8 mouse cellular contexts compared by ENCODE assay signal in genomic region chr1:59584656-59585410, GRCm38 (mm10).
DNase-seq lines count a peak whose midpoint lies in the region; ATAC-seq lines count a peak whose summit lies in the region.

No protein-coding gene starts in this region.

- H3K9ac ChIP-seq in hindbrain, embryonic 13.5 days: no peak overlapping the region

- H3K4me1 ChIP-seq in hindbrain, embryonic 13.5 days (replicated peaks): peaks cover 10% of the 10 kb centered on the region
- no peaks in the 10 kb centered on the region for H3K4me1 ChIP-seq in megakaryocyte, embryonic 14.5 days

- no peak overlapping the region for H3K4me3 ChIP-seq in hindbrain, embryonic 13.5 days
- H3K4me3 ChIP-seq in megakaryocyte, embryonic 14.5 days (replicated peaks): peak overlapping the region; percentile 86

- 6% methylated on average over 17 of the region's 18 CpGs for WGBS in hindbrain, embryonic 13.5 days

- DNase-seq in MEL-GATA-1-ER (ENCODE audit: extremely low read depth, low read depth): peak; percentile 33
- peak; percentile 83 for DNase-seq in cerebellum, adult 8-10 months
- DNase-seq in forelimb bud, embryonic 11.5 days (ENCODE audit: low read depth, low spot score): peak; percentile 72
- DNase-seq in left cerebral cortex, postnatal 10 days (ENCODE audit: extremely low spot score in 1 of 2, low spot score in 2 of 2): peak; percentile 40 to 71
- peak; percentile 67 for DNase-seq in right cerebral cortex, postnatal 14 days
- peak; percentile 65 to 78 for DNase-seq in urinary bladder, postnatal 4 days (ENCODE audit: low spot score in 2 of 2)

- H3K36me3 ChIP-seq in hindbrain, embryonic 13.5 days: no peaks in the 10 kb centered on the region
- H3K36me3 ChIP-seq in megakaryocyte, embryonic 14.5 days (replicated peaks; ENCODE audit: low read length): no peaks in the 10 kb centered on the region

- no peak overlapping the region for H3K27ac ChIP-seq in hindbrain, embryonic 13.5 days

- H3K9me3 ChIP-seq in hindbrain, embryonic 13.5 days: no peaks in the 10 kb centered on the region
- no peaks in the 10 kb centered on the region for H3K9me3 ChIP-seq in megakaryocyte, embryonic 14.5 days

- H3K4me2 ChIP-seq in hindbrain, embryonic 13.5 days: peak overlapping the region; percentile 41

- H3K27me3 ChIP-seq in hindbrain, embryonic 13.5 days: no peaks in the 10 kb centered on the region
- H3K27me3 ChIP-seq in megakaryocyte, embryonic 14.5 days (replicated peaks): peaks cover 15% of the 10 kb centered on the region

- peak; percentile 49; the same call in 1 of the 2 replicates for ATAC-seq in hindbrain, embryonic 13.5 days (ENCODE audit: low FRiP score)

- intact Hi-C loops in left cerebral cortex, postnatal 10 days (cut with DNase I): loop anchor here (5.0 to 10.0 kb wide), 2 partner anchors 98 to 270 kb away; no protein-coding TSS in a partner anchor

Comparison
In these comparisons a context has a peak if more than half of its experiments do, and no peak if none do; other contexts are left out.
1. DNase-seq: peak in every context shown above with its lines; median percentile 83 in cerebellum, adult 8-10 months; 72 in forelimb bud, embryonic 11.5 days; 72 in urinary bladder, postnatal 4 days; 67 in right cerebral cortex, postnatal 14 days; 56 in left cerebral cortex, postnatal 10 days; 33 in MEL-GATA-1-ER.